Mouse (Mus musculus) C2C12 (cell line): ENCODE data around the gene Gramd1a.

ENCODE experiments used
- CEBPB ChIP-seq: IDR thresholded peaks from one replicate; pipeline ENCODE4 v1.6.1; 2011; ENCODE audit warnings: low read depth, mild to moderate bottlenecking, control low read depth, moderate library complexity
- CTCF ChIP-seq: IDR thresholded peaks from one replicate; pipeline ENCODE4 v1.5.1; 2011; ENCODE audit not compliant: control insufficient read depth, insufficient read depth, insufficient read length
- MAX ChIP-seq: IDR thresholded peaks from one replicate; pipeline ENCODE4 v1.6.1; 2011; ENCODE audit warnings: mild to moderate bottlenecking, control low read depth

DNA sequence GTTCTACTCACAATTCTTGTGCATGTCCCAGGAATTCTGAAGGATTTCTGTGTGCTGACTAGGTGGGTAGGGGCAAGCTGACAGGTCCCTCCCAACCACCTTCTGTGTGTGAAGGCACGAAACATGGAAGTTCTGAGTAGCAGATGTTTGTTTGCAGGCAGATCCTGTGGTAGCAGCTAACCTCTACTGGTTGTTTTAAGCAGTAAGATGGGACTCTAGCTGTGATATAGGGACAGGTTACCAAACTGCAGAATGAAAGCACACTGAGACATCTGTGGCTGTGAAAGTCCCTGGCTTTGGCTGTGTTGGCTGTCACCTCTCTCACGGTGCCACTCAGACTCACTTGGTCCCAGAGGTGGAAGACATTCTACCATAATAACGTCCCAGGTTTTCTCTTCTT, 5.5 kb upstream of the Gramd1a start:
- TF ChIP-seq CTCF (no peak), MAX (no peak), CEBPB (no peak)
